Mouse (Mus musculus): ENCODE measurements around the gene Slc35f2.

The Slc35f2 gene

GRCm38 (mm10) chr9:53829081-53829865, 57.9 kb downstream of the Slc35f2 start:
- DNase-seq: peak in 1 of 2 experiments; percentile 34

GRCm38 (mm10) chr9:53829866-53830209, 58.5 kb downstream of the Slc35f2 start:
- no peak for DNase-seq

- DNase-seq: no peak
Observed at GRCm38 (mm10) chr9:53835039-53835438, 63.7 kb downstream of the Slc35f2 start.

- DNase-seq: no peak
Observed at GRCm38 (mm10) chr9:53835976-53836375, 64.6 kb downstream of the Slc35f2 start.

GRCm38 (mm10) chr9:53838816-53839215, 67.5 kb downstream of the Slc35f2 start:
- no peak for DNase-seq

GRCm38 (mm10) chr9:53848548-53848947, 77.2 kb downstream of the Slc35f2 start:
- no peak for DNase-seq

- no peak for DNase-seq
Observed at GRCm38 (mm10) chr9:53849864-53850263, 78.5 kb downstream of the Slc35f2 start, which contains the start of gene Sln. TSS of gene Sln (plus strand) at chr9:53850164.

GRCm38 (mm10) chr9:53852158-53852557, 80.8 kb downstream of the Slc35f2 start:
- no peak for DNase-seq

- no peak for DNase-seq
Observed at GRCm38 (mm10) chr9:53853672-53854071, 82.3 kb downstream of the Slc35f2 start.

- no peak for DNase-seq
Observed at GRCm38 (mm10) chr9:53854525-53854924, 83.2 kb downstream of the Slc35f2 start.

GRCm38 (mm10) chr9:53857864-53858263, 86.5 kb downstream of the Slc35f2 start:
- DNase-seq: no peak

Data from lung, postnatal 4 days (tissue).